Mouse (Mus musculus) macrophage (primary cell): ENCODE results near the gene Gm3383. TPM values are rescaled to one million over a fixed set of nuclear protein-coding genes. Genes with fewer than 3 reads are reported as not detected.
"Not testable (repeated sequence)": the region's sequence is repeated elsewhere in the genome, so short reads cannot be mapped to it uniquely, and the experiment has no call there.

Experiments
- H3K27ac ChIP-seq: fragments of 350-480 bp; formaldehyde crosslinking; 2 replicates; pipeline ENCODE4 v1.9.0; 2021
- H3K36me3 ChIP-seq: fragments of 350-480 bp; formaldehyde crosslinking; 2 replicates; pipeline ENCODE4 v1.9.0; 2021; ENCODE audit errors: inconsistent target
- H3K4me3 ChIP-seq: fragments of 350-480 bp; formaldehyde crosslinking; 2 replicates; pipeline ENCODE4 v1.9.0; 2021; ENCODE audit errors: inconsistent target
- H3K79me2 ChIP-seq: fragments of 350-480 bp; formaldehyde crosslinking; 2 replicates; pipeline ENCODE4 v1.9.0; 2021; ENCODE audit errors: inconsistent target
- WGBS: methylation state at CpG from one replicate; pipeline ENCODE4 v1.1.7; 2026; ENCODE audit warnings: inconsistent platforms; ENCODE audit not compliant: missing documents; 5-methylcytosine and 5-hydroxymethylcytosine counted together
- polyA plus RNA-seq: library from polyadenylated mRNA; stranded (reverse); fragments of 250-400 nt; gene quantifications from 3 replicates; pipeline ENCODE4 v1.2.4, GENCODE M21; 2018; ENCODE audit warnings: inconsistent platforms
- total RNA-seq, 78 experiments: library from RNA; depleted of rRNA; stranded (reverse); fragments of 250-400 nt; gene quantifications; 1 replicate in 9 of 78; 2 replicates in 24 of 78; 3 replicates in 43 of 78; 4 replicates in 2 of 78; pipeline ENCODE4 v1.2.4; 2018; ENCODE audit warnings: inconsistent platforms in 56 of 78

Gm3383 gene
- not detected for total RNA-seq (2018; cell fraction: chromatin; rRNA removed)
- total RNA-seq (2018; cell fraction: cytosol; rRNA removed) = not detected
- total RNA-seq (2018; cell fraction: nucleus; rRNA removed) = not detected
- polyA plus RNA-seq = not detected in 3 replicates

- H3K36me3 ChIP-seq, H3K27ac ChIP-seq, H3K4me3 ChIP-seq, H3K79me2 ChIP-seq: not testable (repeated sequence)
- WGBS = no CpG with 5 or more reads among the region's 3 CpGs
Observed at GRCm38 (mm10) chr14:5807882-5808281, at the start of gene Gm3383. TSS of gene Gm3383 (minus strand) at chr14:5807982.

DNA sequence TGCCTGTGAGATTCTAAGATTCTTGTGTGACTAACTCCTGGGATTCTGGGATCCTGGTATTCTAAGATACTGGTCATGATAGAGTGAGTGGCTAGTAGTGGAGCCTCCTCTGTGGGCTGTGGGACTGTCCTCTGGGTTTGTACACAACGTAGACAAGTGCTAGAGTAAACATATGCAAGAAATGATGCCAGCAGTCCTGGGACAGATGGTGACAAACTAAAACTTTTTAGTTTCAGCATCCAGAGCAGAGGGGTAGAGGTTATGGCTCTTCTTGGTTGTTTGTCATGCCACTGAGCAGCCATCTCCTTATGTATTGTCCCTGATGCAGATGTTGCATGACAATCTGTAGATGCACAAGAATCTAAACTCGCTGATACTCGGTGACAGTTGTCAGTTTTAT lies 48.1 kb upstream of the Gm3383 start:
- not testable (repeated sequence) for H3K79me2 ChIP-seq, H3K4me3 ChIP-seq, H3K27ac ChIP-seq, H3K36me3 ChIP-seq
- 92% methylated on average over 3 of the region's 3 CpGs for WGBS

GRCm38 (mm10) chr14:5830229-5830628 lies 22.4 kb upstream of the Gm3383 start, which contains the start of gene Gm3424:
TSS of gene Gm3424 (minus strand) at chr14:5830329.
- H3K27ac ChIP-seq, H3K79me2 ChIP-seq, H3K36me3 ChIP-seq, H3K4me3 ChIP-seq: not testable (repeated sequence)
- WGBS = no CpG with 5 or more reads among the region's 3 CpGs

- H3K79me2 ChIP-seq, H3K4me3 ChIP-seq, H3K27ac ChIP-seq, H3K36me3 ChIP-seq: not testable (repeated sequence)
- no CpG with 5 or more reads among the region's 47 CpGs for WGBS
Observed at GRCm38 (mm10) chr14:5812699-5813356, 5.0 kb upstream of the Gm3383 start.

GRCm38 (mm10) chr14:5741477-5741876 lies 66.3 kb downstream of the Gm3383 start, which contains the start of gene Gm3373:
TSS of gene Gm3373 (minus strand) at chr14:5741577.
- not testable (repeated sequence) for H3K79me2 ChIP-seq, H3K36me3 ChIP-seq, H3K4me3 ChIP-seq, H3K27ac ChIP-seq
- WGBS = no CpG with 5 or more reads among the region's 37 CpGs

DNA sequence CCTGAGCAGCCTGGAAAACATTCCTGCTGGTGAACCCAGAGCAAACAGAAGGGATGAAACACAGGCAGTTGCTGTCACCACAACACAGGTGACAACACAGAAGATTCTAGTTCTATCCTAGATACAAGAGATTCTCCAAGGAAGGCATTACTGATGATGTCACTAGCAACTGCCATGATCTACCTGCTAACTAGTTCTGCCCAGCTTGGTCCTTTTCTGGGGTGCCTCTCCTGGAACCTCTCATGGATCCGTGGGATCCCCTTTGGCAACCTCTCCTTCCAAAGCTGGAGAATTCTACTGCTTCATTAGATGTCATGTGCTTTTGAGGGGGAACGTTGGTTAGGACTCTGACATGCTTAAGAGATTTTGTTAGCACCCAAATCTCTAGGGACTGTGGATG lies 120.4 kb downstream of the Gm3383 start, which contains the start of gene Gm9603:
Gm9603 (minus strand) TSS at position 101 of the 400 bp plus-strand sequence.
- H3K4me3 ChIP-seq, H3K79me2 ChIP-seq, H3K36me3 ChIP-seq, H3K27ac ChIP-seq: not testable (repeated sequence)
- no CpG with 5 or more reads among the region's 2 CpGs for WGBS

DNA sequence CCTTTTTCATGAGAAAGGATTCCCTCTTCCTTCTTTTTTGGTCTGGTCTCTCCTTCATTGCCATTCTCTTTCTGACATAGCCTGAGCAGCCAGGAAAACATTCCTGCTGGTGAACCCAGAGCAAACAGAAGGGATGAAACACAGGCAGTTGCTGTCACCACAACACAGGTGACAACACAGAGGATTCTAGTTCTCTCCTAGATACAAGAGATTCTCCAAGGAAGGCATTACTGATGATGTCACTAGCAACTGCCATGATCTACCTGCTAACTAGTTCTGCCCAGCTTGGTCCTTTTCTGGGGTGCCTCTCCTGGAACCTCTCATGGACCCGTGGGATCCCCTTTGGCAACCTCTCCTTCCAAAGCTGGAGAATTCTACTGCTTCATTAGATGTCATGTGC lies 174.9 kb downstream of the Gm3383 start, which contains the start of gene Gm8265:
Gm8265 (minus strand) TSS at position 101 of the 400 bp plus-strand sequence.
- H3K36me3 ChIP-seq, H3K4me3 ChIP-seq, H3K27ac ChIP-seq, H3K79me2 ChIP-seq: not testable (repeated sequence)
- WGBS = no CpG with 5 or more reads among the region's 1 CpGs

Other genes starting within 250 kb of the Gm3383 start
- gene Gm8265, start 175.0 kb downstream of the Gm3383 start, polyA plus RNA-seq = not detected in 3 replicates
- not detected in 3 replicates for gene Gm9603, start 120.5 kb downstream of the Gm3383 start, polyA plus RNA-seq
- gene Gm3373, start 66.4 kb downstream of the Gm3383 start, polyA plus RNA-seq = not detected in 3 replicates
- not detected in 3 replicates for gene Gm3424, start 22.3 kb upstream of the Gm3383 start, polyA plus RNA-seq
- not detected in 3 replicates for gene Gm8237, start 72.4 kb upstream of the Gm3383 start, polyA plus RNA-seq
- not detected in 3 replicates for gene Gm3248, start 153.8 kb upstream of the Gm3383 start, polyA plus RNA-seq
- gene Gm3453, start 171.2 kb upstream of the Gm3383 start, polyA plus RNA-seq = not detected in 3 replicates